Mouse (Mus musculus): ENCODE results near the gene Auts2. TPM values are rescaled to one million over a fixed set of nuclear protein-coding genes. Genes with fewer than 3 reads are reported as not detected.

The Auts2 gene
- polyA plus RNA-seq, 1 experiment from 2014 or later = 0.03 TPM

- no peaks in the 10 kb centered on the region for H3K79me2 ChIP-seq (ENCODE audit: inconsistent target)
- 56% methylated on average over 8 of the region's 8 CpGs for WGBS (ENCODE audit: missing documents)
- no peaks in the 10 kb centered on the region for H3K36me3 ChIP-seq (ENCODE audit: inconsistent target)
- H3K27ac ChIP-seq = no peak overlapping the region
- no peak overlapping the region for H3K4me3 ChIP-seq (ENCODE audit: inconsistent target)
These were observed 313.3 kb downstream of the Auts2 start for GRCm38 (mm10) chr5:132229644-132230357.

- 83% methylated on average over 1 of the region's 1 CpGs for WGBS (ENCODE audit: missing documents)
- Histone ChIP-seq H3K36me3 (ENCODE audit: inconsistent target) (no peaks in the 10 kb centered on the region), H3K4me3 (ENCODE audit: inconsistent target) (no peak overlapping the region), H3K79me2 (ENCODE audit: inconsistent target) (no peaks in the 10 kb centered on the region), H3K27ac (no peak overlapping the region)
These were observed 314.1 kb downstream of the Auts2 start for GRCm38 (mm10) chr5:132229023-132229422.

- H3K36me3 ChIP-seq (ENCODE audit: inconsistent target) = no peaks in the 10 kb centered on the region
- H3K4me3 ChIP-seq (ENCODE audit: inconsistent target) = no peak overlapping the region
- H3K79me2 ChIP-seq (ENCODE audit: inconsistent target) = no peaks in the 10 kb centered on the region
- WGBS (ENCODE audit: missing documents) = 64% methylated on average over 9 of the region's 12 CpGs
- H3K27ac ChIP-seq = no peak overlapping the region
These were observed 322.7 kb downstream of the Auts2 start for GRCm38 (mm10) chr5:132220376-132220930.

GRCm38 (mm10) chr5:132216143-132216542 is 327.0 kb downstream of the Auts2 start:
- Histone ChIP-seq H3K4me3 (ENCODE audit: inconsistent target) (no peak overlapping the region), H3K27ac (no peak overlapping the region), H3K79me2 (ENCODE audit: inconsistent target) (no peaks in the 10 kb centered on the region), H3K36me3 (ENCODE audit: inconsistent target) (no peaks in the 10 kb centered on the region)
- WGBS (ENCODE audit: missing documents) = 95% methylated on average over 2 of the region's 2 CpGs

GRCm38 (mm10) chr5:132212446-132212845 is 330.7 kb downstream of the Auts2 start:
- H3K4me3 ChIP-seq (ENCODE audit: inconsistent target) = no peak overlapping the region
- H3K79me2 ChIP-seq (ENCODE audit: inconsistent target) = no peaks in the 10 kb centered on the region
- no peak overlapping the region for H3K27ac ChIP-seq
- WGBS (ENCODE audit: missing documents) = 86% methylated on average over 2 of the region's 2 CpGs
- no peaks in the 10 kb centered on the region for H3K36me3 ChIP-seq (ENCODE audit: inconsistent target)

GRCm38 (mm10) chr5:132209694-132210093 is 333.4 kb downstream of the Auts2 start:
- H3K36me3 ChIP-seq (ENCODE audit: inconsistent target) = no peaks in the 10 kb centered on the region
- no peak overlapping the region for H3K27ac ChIP-seq
- no peaks in the 10 kb centered on the region for H3K79me2 ChIP-seq (ENCODE audit: inconsistent target)
- no peak overlapping the region for H3K4me3 ChIP-seq (ENCODE audit: inconsistent target)

- Histone ChIP-seq H3K36me3 (ENCODE audit: inconsistent target) (no peaks in the 10 kb centered on the region), H3K27ac (no peak overlapping the region), H3K79me2 (ENCODE audit: inconsistent target) (no peaks in the 10 kb centered on the region), H3K4me3 (ENCODE audit: inconsistent target) (no peak overlapping the region)
- 100% methylated on average over 1 of the region's 1 CpGs for WGBS (ENCODE audit: missing documents)
These were observed 336.9 kb downstream of the Auts2 start for GRCm38 (mm10) chr5:132206220-132206619.

GRCm38 (mm10) chr5:132203846-132204245 is 339.3 kb downstream of the Auts2 start:
- Histone ChIP-seq H3K36me3 (ENCODE audit: inconsistent target) (no peaks in the 10 kb centered on the region), H3K4me3 (ENCODE audit: inconsistent target) (no peak overlapping the region), H3K27ac (no peak overlapping the region), H3K79me2 (ENCODE audit: inconsistent target) (no peaks in the 10 kb centered on the region)
- WGBS (ENCODE audit: missing documents) = 90% methylated on average over 11 of the region's 11 CpGs

GRCm38 (mm10) chr5:132201077-132201645 is 342.0 kb downstream of the Auts2 start:
- no peaks in the 10 kb centered on the region for H3K79me2 ChIP-seq (ENCODE audit: inconsistent target)
- H3K4me3 ChIP-seq (ENCODE audit: inconsistent target) = no peak overlapping the region
- H3K36me3 ChIP-seq (ENCODE audit: inconsistent target) = no peaks in the 10 kb centered on the region
- 41% methylated on average over 4 of the region's 4 CpGs for WGBS (ENCODE audit: missing documents)
- no peak overlapping the region for H3K27ac ChIP-seq

- Histone ChIP-seq H3K36me3 (ENCODE audit: inconsistent target) (no peaks in the 10 kb centered on the region), H3K4me3 (ENCODE audit: inconsistent target) (no peak overlapping the region), H3K27ac (no peak overlapping the region), H3K79me2 (ENCODE audit: inconsistent target) (no peaks in the 10 kb centered on the region)
- 49% methylated on average over 4 of the region's 4 CpGs for WGBS (ENCODE audit: missing documents)
These were observed 342.5 kb downstream of the Auts2 start for GRCm38 (mm10) chr5:132200595-132200994.

- WGBS (ENCODE audit: missing documents) = 47% methylated on average over 6 of the region's 6 CpGs
- Histone ChIP-seq H3K36me3 (ENCODE audit: inconsistent target) (no peaks in the 10 kb centered on the region), H3K79me2 (ENCODE audit: inconsistent target) (no peaks in the 10 kb centered on the region), H3K27ac (no peak overlapping the region), H3K4me3 (ENCODE audit: inconsistent target) (no peak overlapping the region)
These were observed 348.1 kb downstream of the Auts2 start for GRCm38 (mm10) chr5:132195048-132195533.

GRCm38 (mm10) chr5:132190190-132190589 is 353.0 kb downstream of the Auts2 start:
- Histone ChIP-seq H3K79me2 (ENCODE audit: inconsistent target) (no peaks in the 10 kb centered on the region), H3K27ac (no peak overlapping the region), H3K36me3 (ENCODE audit: inconsistent target) (no peaks in the 10 kb centered on the region), H3K4me3 (ENCODE audit: inconsistent target) (no peak overlapping the region)
- WGBS (ENCODE audit: missing documents) = 91% methylated on average over 4 of the region's 4 CpGs

GRCm38 (mm10) chr5:132186659-132187058 is 356.5 kb downstream of the Auts2 start:
- H3K27ac ChIP-seq = no peak overlapping the region
- 88% methylated on average over 3 of the region's 3 CpGs for WGBS (ENCODE audit: missing documents)
- H3K79me2 ChIP-seq (ENCODE audit: inconsistent target) = no peaks in the 10 kb centered on the region
- H3K36me3 ChIP-seq (ENCODE audit: inconsistent target) = no peaks in the 10 kb centered on the region
- no peak overlapping the region for H3K4me3 ChIP-seq (ENCODE audit: inconsistent target)

GRCm38 (mm10) chr5:132186221-132186620 is 356.9 kb downstream of the Auts2 start:
- Histone ChIP-seq H3K4me3 (ENCODE audit: inconsistent target) (no peak overlapping the region), H3K36me3 (ENCODE audit: inconsistent target) (no peaks in the 10 kb centered on the region), H3K79me2 (ENCODE audit: inconsistent target) (no peaks in the 10 kb centered on the region), H3K27ac (no peak overlapping the region)
- WGBS (ENCODE audit: missing documents) = 90% methylated on average over 7 of the region's 7 CpGs

GRCm38 (mm10) chr5:132184395-132185095 is 358.6 kb downstream of the Auts2 start:
- no peak overlapping the region for H3K27ac ChIP-seq
- H3K79me2 ChIP-seq (ENCODE audit: inconsistent target) = no peaks in the 10 kb centered on the region
- no peak overlapping the region for H3K4me3 ChIP-seq (ENCODE audit: inconsistent target)
- no peaks in the 10 kb centered on the region for H3K36me3 ChIP-seq (ENCODE audit: inconsistent target)
- 77% methylated on average over 4 of the region's 4 CpGs for WGBS (ENCODE audit: missing documents)
